Mouse (Mus musculus) cerebellum, postnatal 25 days (tissue): ENCODE data around the gene Nudcd3.
A peak's percentile ranks its signal among the peaks of the same experiment; 100 is the strongest.

ENCODE experiments used
- DNase-seq, 2 experiments: peaks; one replicate each; pipeline ENCODE4 v3.0.0; 2021; ENCODE audit warnings: mixed read lengths in 2 of 2

The Nudcd3 gene

GRCm38 (mm10) chr11:6200087-6200569 lies at the start of gene Nudcd3:
TSS of gene Nudcd3 (minus strand) at chr11:6200415.
- peak; percentile 92 to 94 for DNase-seq

- DNase-seq: no peak
Observed at GRCm38 (mm10) chr11:6244707-6245106, 44.5 kb upstream of the Nudcd3 start.

GRCm38 (mm10) chr11:6233025-6233424 lies 32.8 kb upstream of the Nudcd3 start:
- no peak for DNase-seq

GRCm38 (mm10) chr11:6230012-6230411 lies 29.8 kb upstream of the Nudcd3 start, which contains the start of gene Npc1l1:
TSS of gene Npc1l1 (minus strand) at chr11:6230143.
- DNase-seq: no peak

- no peak for DNase-seq
Observed at GRCm38 (mm10) chr11:6224541-6225229, 24.5 kb upstream of the Nudcd3 start.

GRCm38 (mm10) chr11:6222187-6222586 lies 22.0 kb upstream of the Nudcd3 start:
- no peak for DNase-seq

GRCm38 (mm10) chr11:6219967-6220366 lies 19.8 kb upstream of the Nudcd3 start:
- DNase-seq: no peak

- no peak for DNase-seq
Observed at GRCm38 (mm10) chr11:6218189-6218896, 18.1 kb upstream of the Nudcd3 start.

- no peak for DNase-seq
Observed at GRCm38 (mm10) chr11:6216834-6217233, 16.6 kb upstream of the Nudcd3 start.

GRCm38 (mm10) chr11:6208158-6208557 lies 7.9 kb upstream of the Nudcd3 start:
- DNase-seq: no peak

- no peak for DNase-seq
Observed at GRCm38 (mm10) chr11:6207090-6207489, 6.9 kb upstream of the Nudcd3 start.

- DNase-seq: no peak
Observed at GRCm38 (mm10) chr11:6200570-6200969, 355 bp upstream of the Nudcd3 start.

- DNase-seq: peak in 1 of 2 experiments; percentile 21
Observed at GRCm38 (mm10) chr11:6199410-6200086, 667 bp downstream of the Nudcd3 start, which contains the start of gene A730071L15Rik. TSS of gene A730071L15Rik (plus strand) at chr11:6200029.

GRCm38 (mm10) chr11:6198449-6198848 lies 1.8 kb downstream of the Nudcd3 start:
- DNase-seq: no peak

GRCm38 (mm10) chr11:6196780-6197179 lies 3.4 kb downstream of the Nudcd3 start:
- DNase-seq: no peak

GRCm38 (mm10) chr11:6187878-6188277 lies 12.3 kb downstream of the Nudcd3 start:
- peak; percentile 96 to 97 for DNase-seq

GRCm38 (mm10) chr11:6187399-6187798 lies 12.8 kb downstream of the Nudcd3 start:
- DNase-seq: no peak

GRCm38 (mm10) chr11:6184202-6184935 lies 15.8 kb downstream of the Nudcd3 start:
- DNase-seq: no peak

GRCm38 (mm10) chr11:6183246-6183645 lies 17.0 kb downstream of the Nudcd3 start:
- DNase-seq: no peak

- no peak for DNase-seq
Observed at GRCm38 (mm10) chr11:6180811-6181399, 19.3 kb downstream of the Nudcd3 start.

- DNase-seq: peak in 1 of 2 experiments; percentile 8
Observed at GRCm38 (mm10) chr11:6179194-6179593, 21.0 kb downstream of the Nudcd3 start.

GRCm38 (mm10) chr11:6178673-6179166 lies 21.5 kb downstream of the Nudcd3 start:
- peak in 1 of 2 experiments; percentile 11 for DNase-seq
